ENCODE assay signal across 15 mouse cellular contexts in the genomic region with DNA sequence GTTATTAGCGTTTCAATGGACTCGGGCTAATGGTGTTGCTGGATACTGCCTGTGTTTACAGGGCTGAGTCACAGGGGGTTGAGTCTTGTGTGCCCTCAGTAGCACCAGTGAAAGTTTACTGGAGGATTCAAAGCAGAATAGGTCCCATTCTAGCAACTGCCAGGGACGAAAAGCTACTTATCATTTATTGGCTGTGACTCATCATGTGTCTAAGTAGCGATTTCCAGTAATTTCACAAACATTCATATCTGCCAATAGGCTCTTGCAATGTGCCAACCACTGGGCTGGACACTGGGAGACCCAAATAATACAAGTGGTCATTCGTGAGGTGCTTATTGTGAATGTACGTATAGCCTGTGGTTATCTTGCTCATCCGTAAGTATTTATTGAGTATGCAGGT. TPM values are rescaled to one million over a fixed set of nuclear protein-coding genes. Genes with fewer than 3 reads are reported as not detected.
DNase-seq lines count a peak whose midpoint lies in the region; ATAC-seq and TF ChIP-seq lines count a peak whose summit lies in the region.
"Had no signal": no experiment of that assay in that cellular context is flagged by ENCODE, and none has a peak within 500 bp of the region (broad histone marks: within the 10 kb centered on the region; RNA-seq: fewer than 3 reads in every experiment).

No protein-coding gene starts in this region.

- peak overlapping the region; percentile 96; the same call in 1 of the 2 replicates for H3K4me3 ChIP-seq in forebrain, embryonic 10.5 days
- H3K4me3 ChIP-seq in forebrain, postnatal 0 days (ENCODE audit: low read depth, low read length), result no peak overlapping the region
- no peak overlapping the region for H3K4me3 ChIP-seq in liver, adult 2 months (ENCODE audit: insufficient read depth, low read depth, low read length)
- H3K4me3 ChIP-seq in liver, postnatal 0 days (ENCODE audit: low read depth, low read length), result no peak overlapping the region
- no peak overlapping the region for H3K4me3 ChIP-seq in embryonic facial prominence, embryonic 12.5 days

- H3K9me3 ChIP-seq in forebrain, embryonic 10.5 days, result no peaks in the 10 kb centered on the region
- no peaks in the 10 kb centered on the region for H3K9me3 ChIP-seq in forebrain, postnatal 0 days (ENCODE audit: low read length)
- no peaks in the 10 kb centered on the region for H3K9me3 ChIP-seq in liver, postnatal 0 days (ENCODE audit: low read length)
- H3K9me3 ChIP-seq in embryonic facial prominence, embryonic 12.5 days, result no peaks in the 10 kb centered on the region
- H3K9me3 ChIP-seq: midbrain, embryonic 13.5 days had no signal

- no peak for TF ChIP-seq EP300 in liver, postnatal 0 days (IDR thresholded peaks at IDR 0.05; ENCODE audit: low read depth)

- TF ChIP-seq CTCF in forebrain, postnatal 0 days (IDR thresholded peaks at IDR 0.05; ENCODE audit: low read depth), result no peak
- TF ChIP-seq CTCF in liver, adult 2 months (IDR thresholded peaks at IDR 0.05; ENCODE audit: low read depth, low read length), result no peak
- TF ChIP-seq CTCF in liver, postnatal 0 days (IDR thresholded peaks at IDR 0.05; ENCODE audit: low read depth), result no peak

- H3K4me2 ChIP-seq in forebrain, postnatal 0 days (ENCODE audit: low read depth), result no peak overlapping the region
- no peak overlapping the region for H3K4me2 ChIP-seq in liver, postnatal 0 days (ENCODE audit: low read depth, low read length)
- H3K4me2 ChIP-seq in embryonic facial prominence, embryonic 12.5 days (replicated peaks), result peak overlapping the region; percentile 84; the same call in 1 of the 2 replicates

- H3K79me2 ChIP-seq in liver, adult 2 months (ENCODE audit: control insufficient read depth, insufficient read depth, low read length), result peaks cover 21% of the 10 kb centered on the region; the same call in 1 of the 2 replicates

- ATAC-seq in forebrain, postnatal 0 days, result no peak
- ATAC-seq in liver, postnatal 0 days, result no peak
- no peak for ATAC-seq in embryonic facial prominence, embryonic 12.5 days (ENCODE audit: insufficient number of reproducible peaks, insufficient read depth, low FRiP score, low TSS enrichment)
- ATAC-seq: activated CD4-positive, CD25-positive, alpha-beta regulatory T cell, adult 4 months; intestine, embryonic 16.5 days; midbrain, embryonic 13.5 days had no signal

- peaks cover 21% of the 10 kb centered on the region for H3K27me3 ChIP-seq in forebrain, embryonic 10.5 days (ENCODE audit: poor library complexity, severe bottlenecking)
- no peaks in the 10 kb centered on the region for H3K27me3 ChIP-seq in forebrain, postnatal 0 days (ENCODE audit: insufficient read depth, low read length)
- H3K27me3 ChIP-seq in liver, adult 2 months (ENCODE audit: control insufficient read depth, insufficient read depth, low read length), result no peaks in the 10 kb centered on the region
- peaks cover 14% of the 10 kb centered on the region for H3K27me3 ChIP-seq in liver, postnatal 0 days (ENCODE audit: insufficient read depth, low read length)
- no peaks in the 10 kb centered on the region for H3K27me3 ChIP-seq in embryonic facial prominence, embryonic 12.5 days
- H3K27me3 ChIP-seq: midbrain, embryonic 13.5 days had no signal

- 84% methylated on average over 7 of the region's 7 CpGs for WGBS in forebrain, embryonic 10.5 days
- 54% methylated on average over 7 of the region's 7 CpGs for WGBS in forebrain, postnatal 0 days
- WGBS in liver, adult 2 months, result 41% methylated on average over 7 of the region's 7 CpGs
- WGBS in liver, postnatal 0 days (ENCODE audit: insufficient replicate concordance), result 74% methylated on average over 7 of the region's 7 CpGs
- WGBS in embryonic facial prominence, embryonic 12.5 days, result 79% methylated on average over 7 of the region's 7 CpGs

- H3K9ac ChIP-seq in forebrain, postnatal 0 days, result no peak overlapping the region
- no peak overlapping the region for H3K9ac ChIP-seq in liver, adult 2 months (ENCODE audit: low read depth, low read length)
- H3K9ac ChIP-seq in liver, postnatal 0 days (replicated peaks), result no peak overlapping the region
- no peak overlapping the region for H3K9ac ChIP-seq in embryonic facial prominence, embryonic 12.5 days

- no peak for TF ChIP-seq POLR2A in liver, adult 2 months (IDR thresholded peaks at IDR 0.05; ENCODE audit: extremely low read depth, insufficient read depth, low read length)

- H3K4me1 ChIP-seq in forebrain, embryonic 10.5 days, result peaks cover 57% of the 10 kb centered on the region
- no peaks in the 10 kb centered on the region for H3K4me1 ChIP-seq in forebrain, postnatal 0 days (ENCODE audit: insufficient read depth)
- H3K4me1 ChIP-seq in liver, adult 2 months (ENCODE audit: control insufficient read depth, insufficient read depth, low read length), result peaks cover 11% of the 10 kb centered on the region
- H3K4me1 ChIP-seq in liver, postnatal 0 days (ENCODE audit: insufficient read depth), result peaks cover 12% of the 10 kb centered on the region
- peaks cover 24% of the 10 kb centered on the region for H3K4me1 ChIP-seq in embryonic facial prominence, embryonic 12.5 days

- H3K36me3 ChIP-seq in forebrain, embryonic 10.5 days (replicated peaks), result 0 out of 2 replicates have a peak, but pooled peaks cover 7% of the 10 kb centered on the region
- H3K36me3 ChIP-seq in forebrain, postnatal 0 days (ENCODE audit: insufficient read depth), result no peaks in the 10 kb centered on the region
- H3K36me3 ChIP-seq in liver, adult 2 months (ENCODE audit: control insufficient read depth, insufficient read depth, low read length), result no peaks in the 10 kb centered on the region
- H3K36me3 ChIP-seq in liver, postnatal 0 days (replicated peaks; ENCODE audit: insufficient read depth, low read length), result no peaks in the 10 kb centered on the region
- no peaks in the 10 kb centered on the region for H3K36me3 ChIP-seq in embryonic facial prominence, embryonic 12.5 days
- H3K36me3 ChIP-seq: midbrain, embryonic 13.5 days had no signal

- H3K27ac ChIP-seq in forebrain, embryonic 10.5 days, result no peak overlapping the region
- H3K27ac ChIP-seq in forebrain, postnatal 0 days (ENCODE audit: low read depth, low read length), result no peak overlapping the region
- no peak overlapping the region for H3K27ac ChIP-seq in liver, adult 2 months (replicated peaks; ENCODE audit: insufficient read depth, low read depth, low read length)
- no peak overlapping the region for H3K27ac ChIP-seq in liver, postnatal 0 days (ENCODE audit: low read depth)
- H3K27ac ChIP-seq in embryonic facial prominence, embryonic 12.5 days, result no peak overlapping the region
- H3K27ac ChIP-seq: heart, adult 2 months; midbrain, embryonic 13.5 days had no signal

- DNase-seq in forebrain, embryonic 10.5 days (ENCODE audit: extremely low spot score, low spot score), result no peak
- DNase-seq in forebrain, postnatal 0 days, result no peak
- peak; percentile 71 for DNase-seq in liver, adult 2 months (ENCODE audit: extremely low read depth, low read depth, low spot score)
- no peak for DNase-seq in liver, postnatal 0 days
- peak; percentile 42 for DNase-seq in 416B (ENCODE audit: low read depth)
- DNase-seq in frontal cortex, postnatal 36 days (ENCODE audit: low spot score in 2 of 2), result no peak
- DNase-seq in layer of hippocampus, postnatal 14 days (ENCODE audit: low spot score in 2 of 2), result no peak
- DNase-seq: cerebellum, postnatal 10 days; heart, adult 2 months; heart, postnatal 4 days; liver had no signal

RNA-seq across cellular contexts. Expression of a gene that starts 2.3 kb away (rescaled TPM):
- polyA plus RNA-seq in forebrain, embryonic 10.5 days (2016; fragmentation: Nextera tagmentation; extraction: Ambion mirVana), result 95.5 and 108 TPM in 2 replicates
- 56.2 and 63.5 TPM in 2 replicates for total RNA-seq in forebrain, postnatal 0 days (2014; rRNA removed)
- 21.0 and 27.0 TPM in 2 replicates for polyA plus RNA-seq in forebrain, postnatal 0 days (2015; fragmentation: Nextera tagmentation; extraction: Ambion mirVana)
- 31.3 and 43.0 TPM in 2 replicates for total RNA-seq in liver, adult 2 months (2014; rRNA removed)
- polyA plus RNA-seq in liver, adult 2 months (2012; rRNA removed), result 8.1 and 12.0 TPM in 2 replicates
- polyA plus RNA-seq in liver, postnatal 0 days (2015; fragmentation: Nextera tagmentation; extraction: Ambion mirVana), result 4.9 and 6.3 TPM in 2 replicates
- 93.2 and 97.4 TPM in 2 replicates for polyA plus RNA-seq in embryonic facial prominence, embryonic 12.5 days (2016; fragmentation: Nextera tagmentation; extraction: Ambion mirVana)
- total RNA-seq in layer of hippocampus, postnatal 14 days (2021), result 10 to 100 TPM; 23.4 to 29.0 TPM

Comparison
In these comparisons a context has a peak if more than half of its experiments do, and no peak if none do; other contexts are left out.
1. DNase-seq: peak in liver, adult 2 months (single experiment) and 416B (single experiment); none in forebrain, embryonic 10.5 days (single experiment), forebrain, postnatal 0 days (single experiment), liver, postnatal 0 days (single experiment), frontal cortex, postnatal 36 days (0 of 2) and layer of hippocampus, postnatal 14 days (0 of 2).